8 mouse cellular contexts compared by ENCODE assay signal in the genomic region with DNA sequence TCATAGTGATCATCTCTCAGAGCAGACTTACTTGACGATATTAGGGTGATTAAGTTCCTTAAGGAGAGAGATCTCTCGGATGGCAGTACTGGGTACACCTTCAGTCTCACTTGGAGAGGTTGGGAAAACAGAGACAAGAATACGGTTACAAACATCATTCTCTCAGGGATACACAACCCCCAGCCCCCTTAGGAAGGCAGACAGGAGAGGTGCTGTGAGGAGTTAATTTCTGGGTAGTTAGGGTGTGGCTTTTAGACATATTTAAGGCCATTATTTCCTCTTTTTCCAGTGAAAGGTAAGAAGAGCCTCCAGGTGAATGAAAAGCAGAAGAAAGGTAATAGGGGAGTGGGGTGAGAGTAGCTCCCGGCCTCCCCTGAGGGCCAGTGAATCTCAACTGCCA. TPM values are rescaled to one million over a fixed set of nuclear protein-coding genes. Genes with fewer than 3 reads are reported as not detected.
A peak's percentile ranks its signal among the peaks of the same experiment; 100 is the strongest.
DNase-seq lines count a peak whose midpoint lies in the region; ATAC-seq and TF ChIP-seq lines count a peak whose summit lies in the region.

A gene (plus strand): TSS at position 301 of the 400 bp plus-strand sequence.

- H3ac ChIP-seq in C2C12 (ENCODE audit: control insufficient read depth, insufficient read length, low read depth), result peak within 1 kb of the TSS; percentile 47

- H3K9me3 ChIP-seq in forebrain, embryonic 15.5 days, result no peaks in the 10 kb centered on the region
- H3K9me3 ChIP-seq in liver, postnatal 0 days (ENCODE audit: low read length), result no peaks in the 10 kb centered on the region

- H3K27me3 ChIP-seq in heart, adult 2 months (ENCODE audit: control insufficient read depth, insufficient read depth, low read length), result no peaks in the 10 kb centered on the region
- H3K27me3 ChIP-seq in C2C12 (ENCODE audit: control insufficient read depth, insufficient read depth, insufficient read length), result no peaks in the 10 kb centered on the region
- H3K27me3 ChIP-seq in forebrain, embryonic 15.5 days, result no peaks in the 10 kb centered on the region
- H3K27me3 ChIP-seq in liver, postnatal 0 days (ENCODE audit: insufficient read depth, low read length), result no peaks in the 10 kb centered on the region

- WGBS in heart, adult 2 months, result 32% methylated on average over 4 of the region's 4 CpGs
- 21% methylated on average over 4 of the region's 4 CpGs for WGBS in forebrain, embryonic 15.5 days
- whole genome bisulfite sequencing in liver, postnatal 0 days (ENCODE audit: insufficient replicate concordance), result 22% methylated on average over 4 of the region's 4 CpGs

- peaks cover 19% of the 10 kb centered on the region for H3K79me3 ChIP-seq in C2C12 (ENCODE audit: low read depth)

- peak within 1 kb of the TSS; percentile 74 for H3K9ac ChIP-seq in heart, adult 2 months (ENCODE audit: low read depth, low read length)
- H3K9ac ChIP-seq in forebrain, embryonic 15.5 days (replicated peaks), result peak within 1 kb of the TSS; percentile 58
- H3K9ac ChIP-seq in liver, postnatal 0 days (replicated peaks), result peak within 1 kb of the TSS; percentile 95

- no peak for TF ChIP-seq CTCF in heart, adult 2 months (IDR thresholded peaks at IDR 0.05)
- no peak for TF ChIP-seq CTCF in C2C12 (IDR thresholded peaks at IDR 0.05; ENCODE audit: control insufficient read depth, insufficient read depth, insufficient read length)
- no peak for TF ChIP-seq CTCF in liver, postnatal 0 days (IDR thresholded peaks at IDR 0.05; ENCODE audit: low read depth)

- H3K79me2 ChIP-seq in heart, adult 2 months (replicated peaks; ENCODE audit: control insufficient read depth, insufficient read depth, low read length), result no peaks in the 10 kb centered on the region
- peaks cover 26% of the 10 kb centered on the region for H3K79me2 ChIP-seq in C2C12 (ENCODE audit: control insufficient read depth, insufficient read depth)

- H3K4me2 ChIP-seq in forebrain, embryonic 15.5 days (replicated peaks), result peak within 1 kb of the TSS; percentile 84
- peak within 1 kb of the TSS; percentile 92 for H3K4me2 ChIP-seq in liver, postnatal 0 days (ENCODE audit: low read depth, low read length)

- peak within 1 kb of the TSS; percentile 54 for H3K4me3 ChIP-seq in heart, adult 2 months
- peak within 1 kb of the TSS; percentile 86 for H3K4me3 ChIP-seq in C2C12 (ENCODE audit: insufficient read depth, poor library complexity, severe bottlenecking)
- peak within 1 kb of the TSS; percentile 69 for H3K4me3 ChIP-seq in forebrain, embryonic 15.5 days
- peak within 1 kb of the TSS; percentile 98 for H3K4me3 ChIP-seq in liver, postnatal 0 days (ENCODE audit: low read depth, low read length)

- no peaks in the 10 kb centered on the region for H3K36me3 ChIP-seq in heart, adult 2 months (ENCODE audit: control insufficient read depth, insufficient read depth, low read length)
- H3K36me3 ChIP-seq in C2C12 (ENCODE audit: control insufficient read depth, insufficient read depth), result peaks cover 45% of the 10 kb centered on the region
- H3K36me3 ChIP-seq in forebrain, embryonic 15.5 days, result no peaks in the 10 kb centered on the region
- H3K36me3 ChIP-seq in liver, postnatal 0 days (replicated peaks; ENCODE audit: insufficient read depth, low read length), result peaks cover 42% of the 10 kb centered on the region

- no peak for ATAC-seq in forebrain, embryonic 15.5 days (replicated peaks)
- no peak for ATAC-seq in liver, postnatal 0 days

- DNase-seq in heart, adult 2 months, result no peak
- no peak for DNase-seq in heart, adult 18-20 months
- DNase-seq in liver, postnatal 0 days, result no peak
- DNase-seq in cerebellum, postnatal 36 days, result no peak
- DNase-seq in testis, postnatal 10 days (ENCODE audit: low spot score), result no peak
- DNase-seq in adrenal gland, postnatal 10 days, result no peak

- TF ChIP-seq EP300 in heart, adult 2 months (IDR thresholded peaks at IDR 0.05; ENCODE audit: insufficient read depth, low read depth, low read length), result no peak
- TF ChIP-seq EP300 in liver, postnatal 0 days (IDR thresholded peaks at IDR 0.05; ENCODE audit: low read depth), result no peak

- TF ChIP-seq POLR2A in heart, adult 2 months (IDR thresholded peaks at IDR 0.05; ENCODE audit: insufficient read depth, low read depth, low read length), result no peak

- peaks cover 3% of the 10 kb centered on the region for H3K4me1 ChIP-seq in heart, adult 2 months (ENCODE audit: control insufficient read depth, insufficient read depth, low read length)
- peaks cover 12% of the 10 kb centered on the region for H3K4me1 ChIP-seq in forebrain, embryonic 15.5 days
- H3K4me1 ChIP-seq in liver, postnatal 0 days (ENCODE audit: insufficient read depth), result peaks cover 21% of the 10 kb centered on the region

- intact Hi-C loops in heart, adult 2 months (cut with DNase I), result no loop called here

- H3K27ac ChIP-seq in heart, adult 2 months, result peak within 1 kb of the TSS; percentile 85
- H3K27ac ChIP-seq in forebrain, embryonic 15.5 days (replicated peaks), result peak within 1 kb of the TSS; percentile 75
- H3K27ac ChIP-seq in liver, postnatal 0 days (ENCODE audit: low read depth), result peak within 1 kb of the TSS; percentile 99

TF ChIP-seq in C2C12, 6 proteins besides CTCF, POLR2A, EP300 and RAD21:
- TF ChIP-seq MYOD1 (IDR thresholded peaks at IDR 0.05; ENCODE audit: control insufficient read depth, insufficient read length, low read depth), result no peak
- TF ChIP-seq USF1 (IDR thresholded peaks at IDR 0.05; ENCODE audit: low read depth), result no peak
- no peak for TF ChIP-seq MYOG (IDR thresholded peaks at IDR 0.05; ENCODE audit: control insufficient read depth, extremely low read depth, insufficient read length)

RNA-seq across cellular contexts. Expression of the gene that starts here (rescaled TPM):
- total RNA-seq in heart, adult 2 months (2021), result under 1 TPM; 0.43 to 0.50 TPM
- 0.59 and 0.66 TPM in 2 replicates for polyA plus RNA-seq in heart, adult 2 months (2012; rRNA removed)
- total RNA-seq in heart, adult 18-20 months (2021), result 1 to 10 TPM in 1 of 2 experiments, under 1 TPM in 1; 0.65 to 1.1 TPM
- polyA plus RNA-seq in C2C12 (2012; fragmentation: generic; extraction: Trizol), result 0.16 TPM
- polyA plus RNA-seq in forebrain, embryonic 15.5 days (2015; fragmentation: Nextera tagmentation; extraction: Ambion mirVana), result 0.09 and 0.33 TPM in 2 replicates
- polyA plus RNA-seq in liver, postnatal 0 days (2015; fragmentation: Nextera tagmentation; extraction: Ambion mirVana), result 0.46 and 0.69 TPM in 2 replicates
- total RNA-seq in adrenal gland, postnatal 10 days (2021), result 1 to 10 TPM; 2.1 to 2.7 TPM
